Mouse (Mus musculus): ENCODE results near the gene Txlna. TPM values are rescaled to one million over a fixed set of nuclear protein-coding genes. Genes with fewer than 3 reads are reported as not detected.
A peak's percentile ranks its signal among the peaks of the same experiment; 100 is the strongest.

Gene Txlna
- polyA plus RNA-seq, 1 experiment from 2014 or later: 90.1 TPM

- Histone ChIP-seq H3K4me1 (replicated peaks) (no peaks in the 10 kb centered on the region), H3K27ac (0 out of 2 replicates have a peak overlapping the region, but pooled peaks have one; percentile 37), H3K36me3 (peaks cover 54% of the 10 kb centered on the region), H3K9me3 (no peaks in the 10 kb centered on the region), H3K4me3 (no peak overlapping the region), H3K27me3 (ENCODE audit: insufficient read depth, poor library complexity, severe bottlenecking) (no peaks in the 10 kb centered on the region)
- no peak for DNase-seq (ENCODE audit: low spot score)
- 84% methylated on average over 12 of the region's 12 CpGs for WGBS
These were observed 31.7 kb downstream of the Txlna start for GRCm38 (mm10) chr4:129609139-129609631.

- Histone ChIP-seq H3K4me3 (0 out of 2 replicates have a peak overlapping the region, but pooled peaks have one; percentile 7), H3K9me3 (no peaks in the 10 kb centered on the region), H3K27ac (peak overlapping the region; percentile 19; the same call in 1 of the 2 replicates), H3K36me3 (peaks cover 60% of the 10 kb centered on the region), H3K27me3 (ENCODE audit: insufficient read depth, poor library complexity, severe bottlenecking) (no peaks in the 10 kb centered on the region), H3K4me1 (replicated peaks) (no peaks in the 10 kb centered on the region)
- 42% methylated on average over 7 of the region's 7 CpGs for WGBS
- DNase-seq (ENCODE audit: low spot score): peak; percentile 86
These were observed 32.3 kb downstream of the Txlna start for GRCm38 (mm10) chr4:129608426-129609025.

- WGBS: under 1% methylated on average over 74 of the region's 74 CpGs
- Histone ChIP-seq H3K4me1 (replicated peaks) (peaks cover 32% of the 10 kb centered on the region), H3K27me3 (ENCODE audit: insufficient read depth, poor library complexity, severe bottlenecking) (no peaks in the 10 kb centered on the region), H3K27ac (peak within 1 kb of the TSS; percentile 96), H3K4me3 (peak within 1 kb of the TSS; percentile 100), H3K9me3 (no peaks in the 10 kb centered on the region), H3K36me3 (peaks cover 74% of the 10 kb centered on the region)
- peak; percentile 89 for DNase-seq (ENCODE audit: low spot score)
These were observed 40.4 kb downstream of the Txlna start, which contains the start of the genes Eif3i and Tmem234 for GRCm38 (mm10) chr4:129600233-129601158. Eif3i (minus strand) TSS chr4:129600648. Tmem234 (plus strand) TSS chr4:129600668.

GRCm38 (mm10) chr4:129588865-129589264, 52.0 kb downstream of the Txlna start:
- H3K4me3 ChIP-seq: no peak overlapping the region
- 86% methylated on average over 4 of the region's 4 CpGs for WGBS
- no peaks in the 10 kb centered on the region for H3K27me3 ChIP-seq (ENCODE audit: insufficient read depth, poor library complexity, severe bottlenecking)
- H3K27ac ChIP-seq: no peak overlapping the region
- peaks cover 41% of the 10 kb centered on the region for H3K36me3 ChIP-seq
- no peak for DNase-seq (ENCODE audit: low spot score)
- no peaks in the 10 kb centered on the region for H3K9me3 ChIP-seq
- peaks cover 25% of the 10 kb centered on the region for H3K4me1 ChIP-seq (replicated peaks)

- H3K4me3 ChIP-seq: no peak overlapping the region
- no peaks in the 10 kb centered on the region for H3K9me3 ChIP-seq
- no peaks in the 10 kb centered on the region for H3K27me3 ChIP-seq (ENCODE audit: insufficient read depth, poor library complexity, severe bottlenecking)
- H3K4me1 ChIP-seq (replicated peaks): peaks cover 18% of the 10 kb centered on the region
- no peak for DNase-seq (ENCODE audit: low spot score)
- WGBS: 47% methylated on average over 1 of the region's 1 CpGs
- H3K27ac ChIP-seq: no peak overlapping the region
- H3K36me3 ChIP-seq: peaks cover 21% of the 10 kb centered on the region
These were observed 53.9 kb downstream of the Txlna start for GRCm38 (mm10) chr4:129586943-129587342.

- H3K27ac ChIP-seq: peak overlapping the region; percentile 62; the same call in 1 of the 2 replicates
- H3K36me3 ChIP-seq: peaks cover 10% of the 10 kb centered on the region
- no peaks in the 10 kb centered on the region for H3K27me3 ChIP-seq (ENCODE audit: insufficient read depth, poor library complexity, severe bottlenecking)
- H3K9me3 ChIP-seq: no peaks in the 10 kb centered on the region
- H3K4me3 ChIP-seq: peak overlapping the region; percentile 58
- H3K4me1 ChIP-seq (replicated peaks): peaks cover 18% of the 10 kb centered on the region
- DNase-seq (ENCODE audit: low spot score): no peak
- 75% methylated on average over 9 of the region's 9 CpGs for WGBS
These were observed 55.1 kb downstream of the Txlna start for GRCm38 (mm10) chr4:129585773-129586172.

GRCm38 (mm10) chr4:129584884-129585608, 55.8 kb downstream of the Txlna start:
- Histone ChIP-seq H3K9me3 (no peaks in the 10 kb centered on the region), H3K4me3 (peak overlapping the region; percentile 58), H3K27ac (peak overlapping the region; percentile 72), H3K4me1 (replicated peaks) (peaks cover 18% of the 10 kb centered on the region), H3K27me3 (ENCODE audit: insufficient read depth, poor library complexity, severe bottlenecking) (no peaks in the 10 kb centered on the region), H3K36me3 (peaks cover 2% of the 10 kb centered on the region; the same call in 1 of the 2 replicates)
- DNase-seq (ENCODE audit: low spot score): peak; percentile 86
- WGBS: 2% methylated on average over 36 of the region's 36 CpGs

- no peaks in the 10 kb centered on the region for H3K9me3 ChIP-seq
- no peak for DNase-seq (ENCODE audit: low spot score)
These were observed 56.5 kb downstream of the Txlna start for GRCm38 (mm10) chr4:129584370-129584769.

GRCm38 (mm10) chr4:129582251-129582650, 58.6 kb downstream of the Txlna start:
- H3K4me1 ChIP-seq (replicated peaks): peaks cover 21% of the 10 kb centered on the region
- 0 out of 2 replicates have a peak, but pooled peaks cover 5% of the 10 kb centered on the region for H3K27me3 ChIP-seq (ENCODE audit: insufficient read depth, poor library complexity, severe bottlenecking)
- no peaks in the 10 kb centered on the region for H3K36me3 ChIP-seq
- no peak overlapping the region for H3K27ac ChIP-seq
- no peak for DNase-seq (ENCODE audit: low spot score)
- no peaks in the 10 kb centered on the region for H3K9me3 ChIP-seq
- WGBS: 81% methylated on average over 1 of the region's 1 CpGs
- no peak overlapping the region for H3K4me3 ChIP-seq

More at GRCm38 (mm10) chr4:129584370-129584769, 56.5 kb downstream of the Txlna start:
- H3K4me1 ChIP-seq (replicated peaks): peaks cover 18% of the 10 kb centered on the region
- WGBS: 73% methylated on average over 1 of the region's 1 CpGs
- no peaks in the 10 kb centered on the region for H3K27me3 ChIP-seq (ENCODE audit: insufficient read depth, poor library complexity, severe bottlenecking)
- peak overlapping the region; percentile 58 for H3K4me3 ChIP-seq
- no peaks in the 10 kb centered on the region for H3K36me3 ChIP-seq
- peak overlapping the region; percentile 72 for H3K27ac ChIP-seq

- Histone ChIP-seq H3K4me1 (replicated peaks) (peaks cover 23% of the 10 kb centered on the region), H3K36me3 (no peaks in the 10 kb centered on the region), H3K9me3 (no peaks in the 10 kb centered on the region), H3K4me3 (no peak overlapping the region), H3K27ac (no peak overlapping the region), H3K27me3 (ENCODE audit: insufficient read depth, poor library complexity, severe bottlenecking) (peaks cover 5% of the 10 kb centered on the region; the same call in 1 of the 2 replicates)
- 83% methylated on average over 7 of the region's 7 CpGs for WGBS
- DNase-seq (ENCODE audit: low spot score): no peak
These were observed 60.5 kb downstream of the Txlna start for GRCm38 (mm10) chr4:129580347-129580746.

GRCm38 (mm10) chr4:129578466-129578865, 62.4 kb downstream of the Txlna start, which contains the start of gene Fam167b:
Fam167b (minus strand) TSS chr4:129578549.
- Histone ChIP-seq H3K4me1 (replicated peaks) (peaks cover 16% of the 10 kb centered on the region), H3K4me3 (0 out of 2 replicates have a peak within 1 kb of the TSS, but pooled peaks have one; percentile 24), H3K27me3 (ENCODE audit: insufficient read depth, poor library complexity, severe bottlenecking) (peaks cover 5% of the 10 kb centered on the region; the same call in 1 of the 2 replicates), H3K27ac (peak within 1 kb of the TSS; percentile 69; the same call in 1 of the 2 replicates), H3K9me3 (no peaks in the 10 kb centered on the region), H3K36me3 (no peaks in the 10 kb centered on the region)
- 82% methylated on average over 5 of the region's 5 CpGs for WGBS
- no peak for DNase-seq (ENCODE audit: low spot score)

GRCm38 (mm10) chr4:129577688-129578087, 63.2 kb downstream of the Txlna start:
- Histone ChIP-seq H3K4me1 (replicated peaks) (peaks cover 17% of the 10 kb centered on the region), H3K27me3 (ENCODE audit: insufficient read depth, poor library complexity, severe bottlenecking) (peaks cover 5% of the 10 kb centered on the region; the same call in 1 of the 2 replicates), H3K9me3 (no peaks in the 10 kb centered on the region), H3K27ac (no peak overlapping the region), H3K4me3 (no peak overlapping the region), H3K36me3 (no peaks in the 10 kb centered on the region)
- 86% methylated on average over 7 of the region's 7 CpGs for WGBS
- DNase-seq (ENCODE audit: low spot score): no peak

Data from hindbrain, embryonic 10.5 days (tissue).